Mouse (Mus musculus): ENCODE results near the gene Onecut3. TPM values are rescaled to one million over a fixed set of nuclear protein-coding genes. Genes with fewer than 3 reads are reported as not detected.

The Onecut3 gene
- polyA plus RNA-seq (2015; fragmentation: Nextera tagmentation; extraction: Ambion mirVana): not detected in 2 replicates

GRCm38 (mm10) chr10:80494732-80495131 is at the start of gene Onecut3:
TSS of gene Onecut3 (plus strand) at chr10:80494835.
- H3K9me3 ChIP-seq: no peaks in the 10 kb centered on the region
- H3K36me3 ChIP-seq: no peaks in the 10 kb centered on the region
- peak within 1 kb of the TSS; percentile 88 for H3K4me2 ChIP-seq
- peak within 1 kb of the TSS; percentile 5; the same call in 1 of the 2 replicates for H3K9ac ChIP-seq
- H3K4me1 ChIP-seq: peaks cover 34% of the 10 kb centered on the region
- H3K27me3 ChIP-seq: peaks cover 99% of the 10 kb centered on the region
- WGBS: 2% methylated on average over 41 of the region's 42 CpGs
- ATAC-seq (ENCODE audit: insufficient number of reproducible peaks, low FRiP score, low TSS enrichment, low read depth): peak; percentile 16; the same call in 1 of the 2 replicates
- H3K27ac ChIP-seq: no peak within 1 kb of the TSS
- peak within 1 kb of the TSS; percentile 48 for H3K4me3 ChIP-seq

- Histone ChIP-seq H3K36me3 (no peaks in the 10 kb centered on the region), H3K27ac (no peak overlapping the region), H3K9me3 (no peaks in the 10 kb centered on the region), H3K4me2 (no peak overlapping the region), H3K4me1 (0 out of 2 replicates have a peak, but pooled peaks cover 2% of the 10 kb centered on the region), H3K27me3 (peaks cover 38% of the 10 kb centered on the region), H3K4me3 (no peak overlapping the region), H3K9ac (no peak overlapping the region)
- WGBS: 36% methylated on average over 1 of the region's 1 CpGs
- no peak for ATAC-seq (ENCODE audit: insufficient number of reproducible peaks, low FRiP score, low TSS enrichment, low read depth)
These were observed 49.6 kb upstream of the Onecut3 start for GRCm38 (mm10) chr10:80445052-80445451.

DNA sequence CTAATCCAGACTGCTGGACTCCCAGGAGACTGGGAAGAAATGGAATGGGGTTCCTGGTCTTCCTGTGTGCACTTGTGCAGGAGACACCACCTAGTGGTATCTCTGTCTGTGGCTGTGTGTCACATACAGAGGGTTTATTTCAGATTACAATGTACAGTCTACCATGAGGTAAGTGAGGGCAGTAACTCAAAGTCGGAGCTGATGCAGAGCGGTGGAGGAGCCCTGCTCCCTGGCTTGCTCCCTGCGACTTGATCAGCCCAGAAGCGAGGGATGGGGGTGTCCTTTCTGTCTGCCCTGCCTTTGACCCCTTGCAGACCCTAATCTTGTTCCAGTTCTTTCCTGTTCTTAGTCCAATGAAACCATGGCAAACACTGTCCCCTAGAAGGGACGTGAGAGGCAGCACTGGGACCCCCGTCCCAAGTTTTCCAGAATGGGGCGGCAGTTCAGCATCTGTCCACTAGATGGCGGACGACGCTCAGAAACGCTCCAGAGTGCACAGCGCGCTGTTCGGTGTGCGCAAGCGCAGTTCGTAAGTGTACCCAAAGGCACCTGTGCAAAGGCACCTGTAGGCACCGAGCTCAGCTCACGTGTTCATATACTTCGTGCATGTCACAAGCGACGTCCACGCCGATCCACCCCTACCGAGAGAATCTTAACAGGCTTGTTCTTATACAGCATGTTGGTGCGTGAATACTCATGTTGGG is 48.6 kb upstream of the Onecut3 start:
- H3K9ac ChIP-seq: no peak overlapping the region
- peaks cover 43% of the 10 kb centered on the region for H3K27me3 ChIP-seq
- 8% methylated on average over 26 of the region's 26 CpGs for WGBS
- H3K4me2 ChIP-seq: 0 out of 2 replicates have a peak overlapping the region, but pooled peaks have one; percentile 28
- H3K4me3 ChIP-seq: no peak overlapping the region
- H3K27ac ChIP-seq: no peak overlapping the region
- H3K4me1 ChIP-seq: peaks cover 6% of the 10 kb centered on the region; the same call in 1 of the 2 replicates
- no peaks in the 10 kb centered on the region for H3K36me3 ChIP-seq
- H3K9me3 ChIP-seq: no peaks in the 10 kb centered on the region
- no peak for ATAC-seq (ENCODE audit: insufficient number of reproducible peaks, low FRiP score, low TSS enrichment, low read depth)

DNA sequence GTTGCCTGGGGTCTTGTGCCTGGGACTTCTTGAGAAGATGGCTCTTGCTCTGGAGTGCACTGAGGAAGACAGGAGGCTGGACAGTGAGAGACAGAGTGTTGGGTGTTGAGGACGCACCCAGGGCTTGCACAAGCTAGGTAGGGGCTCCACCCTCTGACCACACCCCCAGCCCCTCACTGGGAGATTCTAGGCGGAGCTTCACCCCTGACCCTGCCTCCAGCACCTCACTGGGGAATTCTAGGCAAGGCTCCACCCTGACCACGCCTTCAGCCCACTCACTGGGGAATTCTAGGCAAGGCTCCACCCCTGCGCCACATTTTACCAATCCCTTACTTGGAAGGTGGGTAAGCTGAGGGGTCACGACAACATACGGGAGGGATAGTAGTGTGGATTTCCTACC is 44.0 kb upstream of the Onecut3 start:
- Histone ChIP-seq H3K4me1 (peaks cover 3% of the 10 kb centered on the region; the same call in 1 of the 2 replicates), H3K4me3 (no peak overlapping the region), H3K36me3 (no peaks in the 10 kb centered on the region), H3K27ac (no peak overlapping the region), H3K27me3 (peaks cover 54% of the 10 kb centered on the region), H3K9ac (no peak overlapping the region), H3K4me2 (no peak overlapping the region), H3K9me3 (no peaks in the 10 kb centered on the region)
- ATAC-seq (ENCODE audit: insufficient number of reproducible peaks, low FRiP score, low TSS enrichment, low read depth): no peak
- 6% methylated on average over 6 of the region's 6 CpGs for WGBS

DNA sequence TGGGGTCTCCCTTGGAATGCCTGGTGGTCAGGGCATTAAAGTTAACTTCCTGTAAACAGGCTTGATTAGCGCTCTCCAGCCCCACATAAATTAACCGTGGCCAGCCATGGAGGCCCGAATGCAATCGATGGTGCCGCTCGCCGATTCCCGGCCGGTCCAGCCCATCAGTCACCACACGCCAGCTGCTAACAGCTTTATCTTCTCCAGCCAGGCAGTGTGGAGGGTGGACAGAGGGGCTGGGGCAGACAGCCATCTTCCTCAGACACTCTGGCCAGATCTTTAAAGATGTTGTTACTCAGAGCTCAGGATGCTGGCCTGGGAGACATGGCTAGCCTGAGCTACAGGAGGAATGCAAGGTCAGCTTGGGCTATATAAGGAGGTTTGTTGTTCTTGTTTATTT is 41.0 kb upstream of the Onecut3 start:
- H3K4me2 ChIP-seq: no peak overlapping the region
- peaks cover 40% of the 10 kb centered on the region for H3K27me3 ChIP-seq
- no peak overlapping the region for H3K27ac ChIP-seq
- no peaks in the 10 kb centered on the region for H3K9me3 ChIP-seq
- no peak overlapping the region for H3K9ac ChIP-seq
- 38% methylated on average over 10 of the region's 10 CpGs for whole genome bisulfite sequencing
- H3K36me3 ChIP-seq: no peaks in the 10 kb centered on the region
- no peak overlapping the region for H3K4me3 ChIP-seq
- no peak for ATAC-seq (ENCODE audit: insufficient number of reproducible peaks, low FRiP score, low TSS enrichment, low read depth)
- H3K4me1 ChIP-seq: peaks cover 3% of the 10 kb centered on the region; the same call in 1 of the 2 replicates

- Histone ChIP-seq H3K9ac (no peak overlapping the region), H3K4me3 (no peak overlapping the region), H3K4me1 (peaks cover 3% of the 10 kb centered on the region; the same call in 1 of the 2 replicates), H3K27ac (no peak overlapping the region), H3K27me3 (peaks cover 44% of the 10 kb centered on the region), H3K9me3 (no peaks in the 10 kb centered on the region), H3K4me2 (no peak overlapping the region), H3K36me3 (no peaks in the 10 kb centered on the region)
- ATAC-seq (ENCODE audit: insufficient number of reproducible peaks, low FRiP score, low TSS enrichment, low read depth): no peak
- 74% methylated on average over 5 of the region's 5 CpGs for WGBS
These were observed 39.9 kb upstream of the Onecut3 start for GRCm38 (mm10) chr10:80454781-80455180.

- H3K27me3 ChIP-seq: peaks cover 45% of the 10 kb centered on the region
- no peak for ATAC-seq (ENCODE audit: insufficient number of reproducible peaks, low FRiP score, low TSS enrichment, low read depth)
- H3K27ac ChIP-seq: no peak overlapping the region
- 88% methylated on average over 5 of the region's 5 CpGs for WGBS
- H3K4me3 ChIP-seq: no peak overlapping the region
- H3K36me3 ChIP-seq: no peaks in the 10 kb centered on the region
- peaks cover under 1% of the 10 kb centered on the region; the same call in 1 of the 2 replicates for H3K4me1 ChIP-seq
- H3K4me2 ChIP-seq: no peak overlapping the region
- H3K9ac ChIP-seq: no peak overlapping the region
- no peaks in the 10 kb centered on the region for H3K9me3 ChIP-seq
These were observed 38.9 kb upstream of the Onecut3 start for GRCm38 (mm10) chr10:80455697-80456096.

GRCm38 (mm10) chr10:80459236-80459635 is 35.4 kb upstream of the Onecut3 start:
- Histone ChIP-seq H3K27ac (no peak overlapping the region), H3K27me3 (peaks cover 38% of the 10 kb centered on the region), H3K9me3 (no peaks in the 10 kb centered on the region), H3K9ac (no peak overlapping the region), H3K36me3 (no peaks in the 10 kb centered on the region), H3K4me3 (no peak overlapping the region), H3K4me1 (no peaks in the 10 kb centered on the region), H3K4me2 (no peak overlapping the region)
- no peak for ATAC-seq (ENCODE audit: insufficient number of reproducible peaks, low FRiP score, low TSS enrichment, low read depth)
- WGBS: 53% methylated on average over 10 of the region's 10 CpGs

DNA sequence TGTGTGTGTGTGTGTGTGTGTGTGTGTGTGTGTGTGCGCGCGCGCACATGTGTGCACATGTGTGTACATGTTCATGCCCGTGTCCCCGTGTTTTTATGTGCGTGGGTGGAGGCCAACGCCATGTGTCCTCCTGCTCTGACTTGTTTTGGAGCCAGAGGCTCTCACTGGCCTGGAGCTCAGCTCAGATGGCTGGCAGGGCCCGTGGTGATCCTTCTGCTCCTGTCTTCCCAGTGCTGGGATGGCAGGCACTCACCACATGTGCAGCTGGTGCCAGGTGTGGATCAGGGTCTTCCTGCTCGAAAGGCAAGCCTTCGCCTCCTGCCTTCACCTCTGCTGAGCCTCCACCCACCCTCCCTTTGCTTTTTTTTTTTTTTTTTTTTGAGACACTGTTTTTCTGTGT is 35.0 kb upstream of the Onecut3 start:
- 80% methylated on average over 11 of the region's 11 CpGs for WGBS
- peaks cover 3% of the 10 kb centered on the region for H3K4me1 ChIP-seq
- ATAC-seq (ENCODE audit: insufficient number of reproducible peaks, low FRiP score, low TSS enrichment, low read depth): no peak
- no peaks in the 10 kb centered on the region for H3K36me3 ChIP-seq
- no peak overlapping the region for H3K9ac ChIP-seq
- no peaks in the 10 kb centered on the region for H3K9me3 ChIP-seq
- no peak overlapping the region for H3K4me2 ChIP-seq
- H3K27me3 ChIP-seq: peaks cover 41% of the 10 kb centered on the region
- H3K27ac ChIP-seq: no peak overlapping the region
- no peak overlapping the region for H3K4me3 ChIP-seq

DNA sequence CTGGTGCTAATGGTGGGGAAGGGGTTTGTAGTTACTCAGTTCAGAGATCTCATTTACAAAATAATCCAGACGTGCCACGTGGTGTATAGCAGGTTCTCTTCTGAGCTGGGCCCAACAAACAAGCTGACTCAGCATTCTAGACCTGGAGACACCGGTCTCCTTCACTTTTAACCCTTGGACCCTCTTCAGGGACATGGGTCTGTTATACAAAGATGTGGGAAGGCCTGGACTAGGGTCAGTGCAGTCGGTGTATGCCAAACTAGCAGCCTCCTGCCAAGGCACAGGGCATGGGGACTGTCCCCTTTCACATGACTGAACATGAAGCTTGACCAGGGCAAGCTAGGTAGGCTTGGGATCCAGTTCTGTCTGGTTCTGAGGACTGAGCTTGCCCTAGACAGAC is 34.3 kb upstream of the Onecut3 start:
- Histone ChIP-seq H3K4me3 (no peak overlapping the region), H3K36me3 (no peaks in the 10 kb centered on the region), H3K4me1 (peaks cover 5% of the 10 kb centered on the region), H3K9ac (no peak overlapping the region), H3K27me3 (peaks cover 47% of the 10 kb centered on the region), H3K4me2 (no peak overlapping the region), H3K9me3 (no peaks in the 10 kb centered on the region), H3K27ac (no peak overlapping the region)
- ATAC-seq (ENCODE audit: insufficient number of reproducible peaks, low FRiP score, low TSS enrichment, low read depth): no peak
- 67% methylated on average over 4 of the region's 4 CpGs for WGBS

GRCm38 (mm10) chr10:80461346-80461745 is 33.3 kb upstream of the Onecut3 start:
- no peak overlapping the region for H3K4me2 ChIP-seq
- peaks cover 51% of the 10 kb centered on the region for H3K27me3 ChIP-seq
- peaks cover 5% of the 10 kb centered on the region for H3K4me1 ChIP-seq
- ATAC-seq (ENCODE audit: insufficient number of reproducible peaks, low FRiP score, low TSS enrichment, low read depth): no peak
- H3K4me3 ChIP-seq: no peak overlapping the region
- WGBS: 68% methylated on average over 7 of the region's 7 CpGs
- no peak overlapping the region for H3K9ac ChIP-seq
- no peak overlapping the region for H3K27ac ChIP-seq
- H3K36me3 ChIP-seq: no peaks in the 10 kb centered on the region
- no peaks in the 10 kb centered on the region for H3K9me3 ChIP-seq

- Histone ChIP-seq H3K36me3 (no peaks in the 10 kb centered on the region), H3K4me3 (no peak overlapping the region), H3K4me1 (peaks cover 5% of the 10 kb centered on the region), H3K27me3 (peaks cover 48% of the 10 kb centered on the region), H3K9ac (no peak overlapping the region), H3K4me2 (no peak overlapping the region), H3K9me3 (no peaks in the 10 kb centered on the region), H3K27ac (no peak overlapping the region)
- ATAC-seq (ENCODE audit: insufficient number of reproducible peaks, low FRiP score, low TSS enrichment, low read depth): no peak
- 7% methylated on average over 18 of the region's 19 CpGs for WGBS
These were observed 30.1 kb upstream of the Onecut3 start for GRCm38 (mm10) chr10:80464381-80465035.

Data from limb, embryonic 15.5 days (tissue).